Mouse (Mus musculus) embryonic fibroblast, embryonic 13.5 days (primary cell): ENCODE measurements around the gene Tcte3. TPM values are rescaled to one million over a fixed set of nuclear protein-coding genes. Genes with fewer than 3 reads are reported as not detected.
"Not testable (repeated sequence)": the region's sequence is repeated elsewhere in the genome, so short reads cannot be mapped to it uniquely, and the experiment has no call there.

Experiments used
- H3K27ac ChIP-seq: 2 replicates; pipeline ENCODE4 v1.5.1; 2012; ENCODE audit warnings: low read length, control low read depth, inconsistent platforms; ENCODE audit not compliant: insufficient read depth
- H3K4me1 ChIP-seq: 2 replicates; pipeline ENCODE4 v1.6.1; 2011; ENCODE audit warnings: low read length; ENCODE audit not compliant: control insufficient read depth, insufficient read depth
- H3K4me3 ChIP-seq: 2 replicates; pipeline ENCODE4 v1.5.1; 2011; ENCODE audit warnings: mild to moderate bottlenecking, control low read depth, low read length; ENCODE audit not compliant: insufficient read depth
- CTCF ChIP-seq: IDR thresholded peaks from 2 replicates; pipeline ENCODE4 v1.5.1; 2011; ENCODE audit warnings: mild to moderate bottlenecking, control low read depth, low read length, moderate library complexity, borderline replicate concordance; ENCODE audit not compliant: insufficient read depth
- POLR2A ChIP-seq: IDR thresholded peaks from 2 replicates; pipeline ENCODE4 v1.6.1; 2011; ENCODE audit warnings: low read depth, mild to moderate bottlenecking, control low read depth, low read length, moderate library complexity
- polyA plus RNA-seq: library from polyadenylated mRNA; stranded (reverse); fragments of >200 nt; gene quantifications from 2 replicates; pipeline ENCODE4 v1.2.4, GENCODE M21; 2011; ENCODE audit warnings: low read depth; ENCODE audit not compliant: missing spikeins, insufficient read length

Tcte3 gene
- polyA plus RNA-seq, 1 experiment = not detected

- Histone ChIP-seq H3K4me1 (peaks cover 9% of the 10 kb centered on the region; the same call in 1 of the 2 replicates), H3K4me3 (no peak overlapping the region), H3K27ac (no peak overlapping the region)
- TF ChIP-seq POLR2A (no peak), CTCF (no peak)
Observed at GRCm38 (mm10) chr17:15066911-15067310, 25.6 kb upstream of the Tcte3 start.

- Histone ChIP-seq H3K27ac (no peak overlapping the region), H3K4me1 (peaks cover 9% of the 10 kb centered on the region; the same call in 1 of the 2 replicates)
Observed at GRCm38 (mm10) chr17:15066066-15066465, 24.8 kb upstream of the Tcte3 start.

GRCm38 (mm10) chr17:15065391-15066024 is 24.2 kb upstream of the Tcte3 start:
- TF ChIP-seq CTCF (0 out of 2 replicates have a peak, but pooled peaks have one; percentile 35), POLR2A (no peak)

More at GRCm38 (mm10) chr17:15066066-15066465, 24.8 kb upstream of the Tcte3 start:
- no peak for TF ChIP-seq CTCF
- no peak for TF ChIP-seq POLR2A
- no peak overlapping the region for H3K4me3 ChIP-seq

GRCm38 (mm10) chr17:15060356-15060755 is 19.1 kb upstream of the Tcte3 start:
- H3K4me1 ChIP-seq = no peaks in the 10 kb centered on the region
- TF ChIP-seq POLR2A (no peak), CTCF (no peak)
- H3K4me3 ChIP-seq = no peak overlapping the region

More at GRCm38 (mm10) chr17:15065391-15066024, 24.2 kb upstream of the Tcte3 start:
- no peak overlapping the region for H3K27ac ChIP-seq
- H3K4me1 ChIP-seq = peaks cover 9% of the 10 kb centered on the region; the same call in 1 of the 2 replicates
- H3K4me3 ChIP-seq = no peak overlapping the region

GRCm38 (mm10) chr17:15059646-15060045 is 18.4 kb upstream of the Tcte3 start:
- TF ChIP-seq CTCF = no peak
- TF ChIP-seq POLR2A = no peak
- H3K4me3 ChIP-seq = no peak overlapping the region
- H3K4me1 ChIP-seq = no peaks in the 10 kb centered on the region
- H3K27ac ChIP-seq = no peak overlapping the region

More at GRCm38 (mm10) chr17:15060356-15060755, 19.1 kb upstream of the Tcte3 start:
- H3K27ac ChIP-seq = no peak overlapping the region

- H3K4me1 ChIP-seq = no peaks in the 10 kb centered on the region
- no peak overlapping the region for H3K4me3 ChIP-seq
- TF ChIP-seq POLR2A = no peak
- TF ChIP-seq CTCF = no peak
- no peak overlapping the region for H3K27ac ChIP-seq
Observed at GRCm38 (mm10) chr17:15058161-15058591, 16.9 kb upstream of the Tcte3 start.

- TF ChIP-seq CTCF (no peak), POLR2A (no peak)
- Histone ChIP-seq H3K27ac (no peak overlapping the region), H3K4me1 (no peaks in the 10 kb centered on the region), H3K4me3 (no peak overlapping the region)
Observed at GRCm38 (mm10) chr17:15055925-15056324, 14.6 kb upstream of the Tcte3 start.

GRCm38 (mm10) chr17:15053829-15054200 is 12.5 kb upstream of the Tcte3 start:
- H3K4me3 ChIP-seq, H3K27ac ChIP-seq, H3K4me1 ChIP-seq: not testable (repeated sequence)

GRCm38 (mm10) chr17:15053183-15053828 is 12.0 kb upstream of the Tcte3 start:
- H3K4me3 ChIP-seq, H3K4me1 ChIP-seq, H3K27ac ChIP-seq: not testable (repeated sequence)

GRCm38 (mm10) chr17:15052766-15053165 is 11.5 kb upstream of the Tcte3 start:
- not testable (repeated sequence) for H3K4me3 ChIP-seq, H3K4me1 ChIP-seq, H3K27ac ChIP-seq

GRCm38 (mm10) chr17:15050338-15050737 is 9.1 kb upstream of the Tcte3 start:
- H3K27ac ChIP-seq, H3K4me3 ChIP-seq, H3K4me1 ChIP-seq: not testable (repeated sequence)

- H3K4me1 ChIP-seq, H3K4me3 ChIP-seq, H3K27ac ChIP-seq: not testable (repeated sequence)
Observed at GRCm38 (mm10) chr17:15040455-15040854, 833 bp downstream of the Tcte3 start.

- H3K27ac ChIP-seq, H3K4me1 ChIP-seq, H3K4me3 ChIP-seq: not testable (repeated sequence)
Observed at GRCm38 (mm10) chr17:15031414-15031813, 9.9 kb downstream of the Tcte3 start.

GRCm38 (mm10) chr17:15025513-15025912 is 15.8 kb downstream of the Tcte3 start:
- not testable (repeated sequence) for H3K27ac ChIP-seq, H3K4me1 ChIP-seq, H3K4me3 ChIP-seq

- not testable (repeated sequence) for H3K4me3 ChIP-seq, H3K27ac ChIP-seq, H3K4me1 ChIP-seq
Observed at GRCm38 (mm10) chr17:15024502-15025193, 16.6 kb downstream of the Tcte3 start.
